Mouse (Mus musculus): ENCODE data around the gene Col23a1.

DNA sequence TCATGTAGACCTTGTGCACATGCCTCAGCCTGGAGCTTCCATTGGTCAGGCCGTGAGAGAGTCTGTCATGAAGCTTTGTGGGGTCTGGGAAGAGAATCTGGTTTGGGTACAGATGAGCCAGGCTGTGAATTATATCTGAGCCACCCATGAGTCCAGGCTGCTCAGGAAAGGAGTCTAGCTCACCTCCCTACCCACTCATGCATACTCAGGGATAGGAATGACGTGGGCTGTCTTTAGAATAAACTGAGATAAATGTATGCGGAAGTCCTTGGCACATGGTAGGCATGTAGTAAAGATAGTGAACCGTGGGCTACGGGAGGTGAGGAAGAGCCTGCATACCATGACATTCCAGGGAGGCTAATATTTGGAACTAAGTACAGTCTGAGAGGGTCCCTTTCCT is 44.3 kb downstream of the Col23a1 start:
- TF ChIP-seq POLR2A (IDR thresholded peaks at IDR 0.05; ENCODE audit: low read depth, low read length) = no peak
- TF ChIP-seq CTCF (IDR thresholded peaks at IDR 0.05; ENCODE audit: borderline replicate concordance, insufficient read depth, low read length) = no peak

Data from embryonic fibroblast, embryonic 13.5 days (primary cell).